Mouse (Mus musculus) spleen, adult 12 weeks (tissue): ENCODE measurements at regions not wholly inside any gene's neighbourhood (a gene's known extent, or its start where the extent isn't known, plus 50 kb on each side); places are given as distances from the start of the nearest gene placed in this dataset.
A peak's percentile ranks its signal among the peaks of the same experiment; 100 is the strongest.

Experiments used
- DNase-seq: peaks from one replicate; pipeline ENCODE4 v3.0.0; 2022; ENCODE audit warnings: low spot score

GRCm38 (mm10) chr1:35587900-35588299, 480.3 kb upstream of the Hs6st1 start:
- DNase-seq, result no peak

- DNase-seq, result no peak
Measured at GRCm38 (mm10) chr1:35588939-35589338, 479.3 kb upstream of the Hs6st1 start.

GRCm38 (mm10) chr1:35600847-35601246, 467.4 kb upstream of the Hs6st1 start:
- no peak for DNase-seq

DNA sequence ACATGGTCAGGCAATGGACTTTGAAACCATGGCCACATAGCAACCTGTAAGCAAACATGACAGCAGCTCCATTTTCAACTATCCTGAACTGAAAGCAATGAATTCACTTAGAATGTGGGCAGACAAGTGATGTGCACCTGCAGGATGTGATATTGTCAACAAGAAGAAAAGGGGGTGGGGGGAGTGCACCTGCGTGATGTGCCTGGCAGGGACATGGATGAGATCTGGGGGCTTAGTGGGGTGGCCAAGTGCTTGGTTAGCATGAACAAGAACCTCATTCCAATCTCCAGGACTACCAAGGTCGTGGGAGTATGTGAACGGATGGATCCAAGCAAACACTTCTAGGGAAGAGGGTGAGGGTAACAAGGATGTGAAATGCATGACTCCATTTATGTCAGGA, 453.1 kb upstream of the Hs6st1 start:
- no peak for DNase-seq

DNA sequence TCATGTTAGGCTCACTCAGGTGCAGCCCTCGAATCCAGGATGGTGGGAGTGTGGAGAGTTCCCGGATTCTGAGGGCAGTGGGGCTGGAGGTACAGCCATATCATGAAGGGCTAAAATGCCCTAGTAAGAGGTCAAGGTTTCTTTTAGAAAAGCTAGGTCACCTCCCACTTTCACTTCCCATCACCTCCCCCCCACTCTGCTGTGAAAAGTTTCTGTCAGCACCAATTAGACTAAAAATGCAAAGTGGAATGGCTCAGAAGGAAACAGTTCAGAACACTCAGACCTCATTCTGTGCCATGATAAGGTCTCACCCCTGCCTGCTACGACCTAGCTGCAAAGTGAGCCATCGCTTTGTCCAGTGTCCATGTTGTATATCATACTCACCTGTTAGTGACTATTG, 448.7 kb upstream of the Hs6st1 start:
- peak; percentile 3 for DNase-seq

DNA sequence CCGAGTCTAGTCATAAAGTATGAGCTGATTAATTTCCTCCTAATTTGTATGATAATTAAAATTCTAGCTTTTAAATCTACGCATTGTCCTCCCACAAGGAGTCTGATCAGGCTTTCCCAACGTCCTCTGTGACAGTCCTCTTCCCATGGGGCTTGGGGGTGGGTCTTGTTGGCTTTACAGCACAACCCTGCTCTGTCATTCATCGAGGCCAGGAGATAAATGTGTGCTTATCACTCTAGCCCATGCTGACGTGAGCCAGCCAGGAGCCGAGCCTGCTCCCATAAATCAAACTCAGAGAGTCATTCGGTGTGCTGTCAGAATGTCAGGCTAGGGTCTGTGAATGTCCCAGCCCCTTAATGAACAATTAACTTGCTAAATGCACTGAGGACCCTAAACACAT, 425.6 kb upstream of the Hs6st1 start:
- no peak for DNase-seq

- DNase-seq, result peak; percentile 33
Measured at GRCm38 (mm10) chr1:35653119-35653956, 414.9 kb upstream of the Hs6st1 start.

- no peak for DNase-seq
Measured at GRCm38 (mm10) chr1:35663006-35663405, 405.2 kb upstream of the Hs6st1 start.

DNA sequence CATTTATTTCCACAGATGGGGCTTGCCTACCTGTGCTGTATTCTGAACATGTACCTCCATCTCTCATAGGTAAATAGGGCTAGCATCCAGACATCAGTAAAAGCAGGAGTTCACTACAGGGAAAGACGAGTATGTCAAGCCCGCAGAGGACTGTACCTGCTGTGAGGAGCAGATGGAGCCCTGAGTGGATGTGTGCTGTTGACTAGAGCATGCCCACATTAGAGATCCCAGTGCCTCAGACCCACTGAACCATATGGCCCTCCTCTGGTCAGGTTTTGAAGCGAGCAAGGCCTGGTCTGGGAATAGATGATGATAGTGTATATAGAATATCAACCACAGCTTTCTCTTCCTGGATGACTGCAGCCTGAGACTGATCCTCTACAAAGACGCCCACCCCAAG, 394.7 kb upstream of the Hs6st1 start:
- DNase-seq, result no peak

DNA sequence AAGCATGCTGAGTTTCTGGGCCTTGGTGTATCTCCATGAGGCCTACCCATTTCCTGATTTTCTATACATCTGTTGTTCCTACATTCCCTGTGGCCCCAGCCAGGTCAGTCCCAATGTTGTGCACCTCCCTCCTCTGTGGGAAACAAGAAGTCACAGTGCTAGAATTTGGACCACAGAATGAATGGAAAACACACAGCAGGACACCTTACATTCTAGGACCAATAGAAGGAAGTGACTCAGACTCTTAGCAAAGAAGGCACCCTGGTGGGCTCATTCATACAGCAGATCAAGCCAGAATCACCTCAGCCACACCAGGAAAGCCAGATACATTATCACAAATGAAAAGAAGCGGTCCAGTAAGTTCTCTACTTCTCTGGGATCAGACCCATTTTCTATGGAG, 394.2 kb upstream of the Hs6st1 start:
- DNase-seq, result no peak

GRCm38 (mm10) chr1:35682511-35682949, 385.7 kb upstream of the Hs6st1 start:
- no peak for DNase-seq

DNA sequence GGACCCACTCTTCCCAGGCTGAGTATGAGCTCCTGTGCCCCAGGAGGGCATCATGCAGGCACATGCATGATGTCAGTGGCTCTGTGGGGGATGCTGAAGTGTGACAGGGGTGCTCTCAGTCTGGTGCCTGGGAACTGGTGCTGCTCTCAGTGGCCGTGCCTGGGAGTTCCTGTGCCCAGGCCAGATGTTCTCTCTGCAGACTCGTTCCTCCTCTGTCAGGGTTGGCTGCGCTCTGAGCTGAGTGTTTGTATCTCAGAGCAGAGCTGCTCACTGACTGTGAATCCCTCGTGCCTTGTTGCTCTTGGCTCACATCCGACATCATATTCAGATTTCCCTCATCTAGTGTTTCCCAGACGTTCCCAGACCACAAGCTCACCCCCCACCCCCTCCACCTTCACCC, 382.5 kb upstream of the Hs6st1 start:
- no peak for DNase-seq

DNA sequence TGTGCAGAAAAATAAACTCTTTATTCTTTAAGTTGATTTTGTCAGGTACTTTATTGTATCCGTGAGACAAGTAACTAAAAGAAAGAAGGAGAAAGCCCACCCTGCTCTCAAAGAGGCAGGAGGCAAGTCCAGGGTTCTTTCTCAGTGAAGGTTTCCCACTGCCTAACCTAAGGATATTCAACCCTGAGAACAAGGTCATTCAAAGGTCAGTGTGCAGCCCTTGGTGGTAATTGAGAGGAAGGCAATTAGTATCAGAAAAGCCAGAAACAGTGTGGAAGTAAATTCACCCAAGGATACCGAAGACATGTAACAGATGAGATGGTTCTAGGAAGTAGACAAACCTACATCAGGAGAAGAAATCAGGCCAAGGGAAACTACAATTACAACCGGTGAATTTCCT, 373.9 kb upstream of the Hs6st1 start:
- no peak for DNase-seq

- DNase-seq, result no peak
Measured at GRCm38 (mm10) chr1:35694775-35695591, 373.2 kb upstream of the Hs6st1 start.

DNA sequence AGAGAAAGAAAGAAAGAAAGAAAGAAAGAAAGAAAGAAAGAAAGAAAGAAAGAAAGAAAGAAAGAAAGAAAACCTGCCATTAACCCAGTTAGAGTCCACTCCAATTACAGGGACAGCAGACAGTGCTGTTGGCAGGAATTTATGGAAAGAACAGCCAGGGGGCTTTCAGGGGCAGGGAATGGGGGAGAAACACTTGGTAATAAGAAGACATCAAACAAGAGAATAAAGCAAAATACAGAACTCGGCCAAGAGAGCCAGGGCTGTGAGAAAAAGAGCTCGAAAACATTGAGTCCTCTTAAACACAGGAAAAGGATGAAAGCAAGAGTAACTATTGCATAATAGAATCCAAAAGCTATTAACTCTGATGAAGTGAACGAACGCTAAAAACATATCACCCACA, 371.0 kb upstream of the Hs6st1 start:
- DNase-seq, result no peak

DNA sequence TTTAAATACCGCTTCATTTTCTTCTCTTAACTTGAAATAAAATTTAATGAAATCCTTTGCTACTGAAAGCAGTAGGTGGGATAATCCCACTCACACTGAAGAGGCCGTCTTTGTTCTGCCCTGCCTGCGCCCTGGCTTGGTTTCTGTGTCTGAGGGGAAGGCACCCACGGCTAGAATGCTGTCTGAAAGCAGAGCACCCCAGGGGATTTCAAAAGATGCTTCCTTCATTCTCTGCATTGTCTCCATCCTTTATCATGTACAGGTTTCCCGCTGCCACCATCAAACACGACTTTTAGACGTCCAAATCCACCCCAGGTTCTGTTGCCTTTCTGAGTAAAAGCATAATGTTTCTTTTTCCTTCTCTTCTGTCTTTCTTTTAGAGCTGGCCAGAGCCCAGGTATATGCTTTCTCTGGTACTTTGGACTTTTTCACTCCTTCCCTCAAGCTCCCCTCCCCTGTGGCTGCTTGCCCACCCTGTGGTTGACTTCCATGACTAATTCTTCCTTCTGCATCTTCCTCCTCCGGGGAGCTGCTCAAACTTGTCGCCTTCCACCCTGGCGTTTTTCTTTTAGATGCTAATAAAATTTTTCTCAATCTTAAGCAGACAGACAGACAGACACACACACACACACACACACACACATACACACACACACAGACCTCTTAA, 370.2 kb upstream of the Hs6st1 start:
- DNase-seq, result no peak

DNA sequence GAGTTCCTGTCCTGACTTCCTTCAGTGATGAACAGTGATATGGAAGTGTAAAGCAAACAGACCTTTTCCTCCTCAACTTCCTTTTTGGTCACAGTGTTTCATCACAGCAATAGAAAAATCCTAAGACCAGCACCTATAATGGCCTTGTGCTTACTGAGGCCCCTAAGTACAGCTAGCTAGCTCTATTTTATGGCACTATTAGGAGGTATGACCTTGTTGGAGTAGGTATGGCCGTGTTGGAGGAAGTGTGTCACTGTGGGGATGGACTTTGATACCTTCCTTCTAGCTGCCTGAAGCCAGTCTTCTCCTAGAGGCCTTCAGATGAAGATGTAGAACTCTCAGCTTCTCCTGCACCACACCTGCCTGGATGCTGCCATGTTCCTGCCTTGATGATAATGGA, 365.6 kb upstream of the Hs6st1 start:
- DNase-seq, result no peak

DNA sequence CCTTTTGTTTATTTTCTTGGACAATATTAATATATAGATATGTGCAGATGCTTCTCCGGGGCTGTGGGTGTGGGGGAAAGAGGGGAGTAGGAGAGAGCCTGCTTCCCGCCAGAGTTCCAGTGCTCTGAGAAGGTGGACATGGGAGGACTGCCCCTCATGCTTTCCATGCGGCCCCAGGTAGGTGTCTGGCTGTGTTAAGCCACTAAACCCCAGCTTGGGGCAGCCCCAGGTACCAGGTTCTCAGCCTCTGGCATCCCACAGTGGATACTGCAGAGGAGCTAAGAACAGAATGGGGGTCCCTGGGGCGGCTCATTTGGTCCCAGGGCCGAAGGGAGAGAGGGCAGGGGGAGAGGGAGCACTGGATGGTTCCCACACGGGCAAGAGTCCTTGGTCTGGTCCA, 361.9 kb upstream of the Hs6st1 start:
- no peak for DNase-seq

DNA sequence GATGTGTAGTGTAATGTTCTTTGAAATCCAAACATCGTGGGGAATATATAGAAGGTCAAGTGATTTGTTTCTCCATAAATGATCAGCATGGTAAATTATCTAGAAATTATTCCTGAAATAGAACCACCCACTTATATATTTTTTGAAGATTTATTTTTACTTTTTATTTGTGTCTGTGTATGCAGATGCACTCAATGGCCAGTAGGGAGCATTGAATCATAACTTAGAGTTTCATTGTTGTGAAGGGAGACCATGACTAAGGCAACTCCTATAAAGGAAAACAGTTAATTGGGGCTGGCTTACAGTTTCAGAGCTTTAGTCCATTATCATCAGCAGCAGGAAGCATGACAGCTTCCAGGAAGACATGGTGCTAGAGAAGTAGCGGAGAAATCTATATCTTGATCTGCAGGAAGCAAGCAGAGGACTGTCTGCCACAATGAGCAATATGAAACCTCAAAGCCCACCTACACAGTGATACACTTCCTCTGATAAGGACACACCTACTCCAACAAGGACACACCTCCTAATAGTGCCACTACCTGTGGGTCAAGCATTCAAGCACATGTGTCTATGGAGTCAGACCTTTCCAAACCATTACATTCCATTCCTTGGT, 359.9 kb upstream of the Hs6st1 start:
- no peak for DNase-seq

DNA sequence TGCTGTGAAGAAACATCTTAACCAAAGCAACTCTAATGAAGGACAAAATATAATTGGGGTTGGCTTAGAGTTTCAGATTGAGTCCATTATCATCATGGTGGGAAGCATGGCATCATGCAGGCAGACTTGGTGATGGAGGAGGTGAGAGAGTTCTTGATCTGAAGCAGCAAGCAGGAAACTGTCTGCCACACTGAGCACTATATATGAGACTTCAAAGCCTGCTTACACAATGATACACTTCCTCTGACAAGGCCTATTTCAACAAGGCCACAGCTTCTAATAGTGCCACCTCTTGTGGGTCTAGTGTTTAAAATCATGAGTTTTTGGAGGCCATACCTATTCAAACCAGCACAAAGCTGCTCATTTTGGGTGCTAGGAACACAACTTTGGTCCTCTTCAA, 359.0 kb upstream of the Hs6st1 start:
- DNase-seq, result no peak

DNA sequence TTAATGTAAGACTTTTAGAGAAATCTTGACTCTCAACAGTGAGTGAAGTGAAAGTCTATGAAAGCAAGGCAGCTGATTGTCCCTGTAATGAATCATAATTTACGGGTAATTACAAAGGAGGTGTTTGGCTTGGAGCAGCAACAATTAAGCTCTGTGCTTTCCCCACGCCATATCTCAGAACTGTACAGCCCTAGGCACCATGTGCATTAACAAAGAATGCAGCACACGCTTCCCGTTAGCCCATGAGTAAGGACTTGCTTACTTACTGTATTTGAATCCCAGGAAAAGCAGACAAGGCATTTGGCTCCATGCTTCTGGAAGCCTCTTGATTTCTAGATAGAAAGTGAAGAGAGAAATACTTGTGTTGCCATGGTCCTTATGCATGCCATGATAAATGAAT, 354.2 kb upstream of the Hs6st1 start:
- DNase-seq, result no peak

- DNase-seq, result no peak
Measured at GRCm38 (mm10) chr1:35715931-35716330, 352.3 kb upstream of the Hs6st1 start.
